Mouse (Mus musculus) monocyte, adult 2 months (primary cell): Measurements from ENCODE around the gene Pou6f1.
"Not testable (repeated sequence)": the region's sequence is repeated elsewhere in the genome, so short reads cannot be mapped to it uniquely, and the experiment has no call there.

Experiments
- DNase-seq, 2 experiments: peaks; one replicate each; pipeline ENCODE4 v3.0.0; 2022; ENCODE audit warnings: low spot score in 2 of 2, low read depth in 1 of 2

The Pou6f1 gene

GRCm38 (mm10) chr15:100577972-100578371, 21.8 kb downstream of the Pou6f1 start:
- DNase-seq, result no peak

DNA sequence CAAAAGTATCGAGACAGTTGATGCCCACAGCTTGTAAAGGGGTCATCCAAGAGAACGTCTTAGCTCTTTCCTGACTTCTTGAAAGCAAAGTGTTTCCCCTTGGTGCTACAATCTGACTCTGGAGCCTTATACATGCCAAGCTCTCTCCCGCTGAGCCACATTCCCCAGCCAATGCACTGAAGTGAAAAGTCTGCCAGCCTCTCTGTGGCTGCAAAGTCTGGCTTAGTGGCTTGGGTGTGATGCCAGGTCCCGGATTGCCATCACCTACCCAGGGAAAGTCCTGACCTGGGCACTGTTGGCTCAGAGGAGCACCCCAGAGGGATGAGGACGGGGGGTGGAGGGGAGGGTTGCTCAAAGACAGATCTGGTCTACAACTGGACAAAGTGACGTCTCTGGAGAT, 23.0 kb downstream of the Pou6f1 start:
- DNase-seq, result no peak

GRCm38 (mm10) chr15:100576392-100576791, 23.4 kb downstream of the Pou6f1 start:
- no peak for DNase-seq

- no peak for DNase-seq
These were observed 24.4 kb downstream of the Pou6f1 start for GRCm38 (mm10) chr15:100575366-100575765.

DNA sequence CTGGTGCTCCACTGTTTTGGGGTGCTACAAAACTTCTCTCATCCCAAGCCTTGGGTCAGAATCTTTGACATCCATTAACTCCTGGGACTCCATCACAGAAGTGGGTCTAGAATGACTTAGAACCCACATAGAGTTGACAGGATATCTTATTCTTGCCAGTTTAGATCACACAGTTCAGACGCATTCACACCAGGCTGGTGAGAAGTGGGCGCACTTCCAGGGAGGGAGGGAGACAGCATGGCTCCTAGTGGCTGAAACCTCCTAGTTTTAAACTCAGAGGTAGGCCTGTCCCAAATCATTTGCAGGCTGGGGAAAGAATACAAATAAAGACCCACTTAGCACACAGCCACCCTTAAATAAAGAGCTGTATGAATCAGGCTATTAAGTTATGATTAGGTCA, 25.4 kb downstream of the Pou6f1 start:
- no peak for DNase-seq

DNA sequence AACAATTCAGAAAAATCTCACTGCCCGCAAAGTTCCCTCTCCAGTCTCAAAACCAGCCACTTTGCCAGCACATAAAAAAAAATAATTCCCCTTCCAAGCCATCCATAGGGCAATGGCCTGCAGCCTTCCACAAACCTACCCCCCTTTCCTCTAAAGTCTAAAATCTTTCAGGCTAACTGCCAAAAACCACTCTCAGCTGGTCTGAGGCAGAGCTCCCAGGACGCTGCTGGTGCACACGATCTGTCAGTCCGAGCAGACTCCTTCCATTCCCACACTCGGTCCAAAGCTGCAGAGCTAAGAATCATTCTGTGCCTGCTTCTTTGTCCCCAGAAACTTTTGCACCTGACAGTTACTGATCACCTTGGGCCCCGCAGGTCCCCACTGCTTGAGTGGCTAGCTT, 25.8 kb downstream of the Pou6f1 start:
- DNase-seq, result no peak

- DNase-seq, result no peak
These were observed 30.5 kb downstream of the Pou6f1 start for GRCm38 (mm10) chr15:100569239-100569638.

DNA sequence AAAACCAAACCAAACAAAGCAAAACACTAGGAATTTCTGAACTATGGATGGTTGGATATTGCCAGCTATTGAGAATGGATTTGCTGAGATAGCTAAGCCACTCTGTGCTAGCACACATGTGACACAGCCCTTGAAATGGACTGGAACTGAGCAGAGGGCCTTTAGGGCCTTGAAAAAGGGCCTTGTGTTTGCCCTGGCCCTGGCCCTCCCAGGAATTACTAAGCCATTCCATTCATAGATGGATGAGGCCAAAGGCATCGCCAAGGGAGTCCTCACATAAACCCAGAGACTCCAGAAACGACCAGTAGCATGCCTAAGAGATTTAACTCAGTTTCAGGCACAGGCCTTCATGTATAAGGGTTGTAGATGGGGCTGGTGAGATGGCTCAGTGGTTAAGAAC, 33.3 kb downstream of the Pou6f1 start:
- no peak for DNase-seq

DNA sequence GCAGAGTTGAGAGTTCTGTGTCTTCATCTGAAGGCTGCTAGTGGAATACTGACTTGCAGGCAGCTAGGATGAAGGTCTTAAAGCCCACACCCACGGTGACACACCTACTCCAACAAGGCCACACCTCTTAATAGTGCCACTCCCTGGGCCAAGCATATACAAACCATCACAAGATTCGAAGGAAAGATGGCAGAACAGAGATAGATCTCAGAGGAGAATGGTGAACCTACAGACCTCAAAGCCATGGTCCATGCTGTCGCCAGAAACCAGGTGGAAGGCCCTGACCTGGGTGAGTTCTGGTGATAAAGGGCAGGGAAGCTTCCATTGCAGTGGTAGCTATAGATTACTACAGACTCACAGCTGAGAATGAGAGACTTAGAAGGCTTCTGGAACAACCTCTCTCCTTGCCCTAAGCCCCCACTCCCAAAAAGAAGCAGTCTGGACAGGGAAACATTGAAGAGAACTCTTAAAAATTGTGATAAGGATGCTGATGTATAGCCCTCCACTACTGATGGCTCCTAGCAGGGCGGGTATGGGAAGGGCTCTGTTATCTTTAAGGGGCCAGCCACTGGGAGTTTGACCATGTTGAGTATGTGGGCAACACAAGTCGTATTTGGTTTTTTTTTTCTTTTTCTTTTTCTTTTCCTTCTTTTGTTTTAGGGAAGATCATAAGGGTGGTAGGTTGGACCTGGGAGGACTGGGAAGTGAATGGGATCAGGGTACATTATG, 41.9 kb downstream of the Pou6f1 start:
- no peak for DNase-seq

DNA sequence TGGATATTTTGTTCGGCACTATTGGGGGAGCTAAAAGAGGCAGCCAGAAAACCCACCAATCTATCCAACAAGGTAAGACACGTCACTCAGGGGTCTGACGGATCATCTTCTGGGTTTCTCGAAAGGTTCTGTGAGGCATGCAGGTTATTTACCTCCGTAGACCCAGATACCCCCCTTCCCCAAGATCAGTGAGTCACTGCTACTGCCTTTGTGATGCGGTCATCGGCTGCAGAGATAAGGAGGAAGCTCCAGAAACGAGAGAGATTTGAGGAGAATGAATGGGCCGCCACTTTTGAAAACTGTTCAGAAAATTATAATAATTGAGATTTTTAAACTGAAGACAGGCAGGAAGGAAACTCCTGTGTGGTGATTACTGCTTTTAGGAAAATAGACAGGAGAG, 43.4 kb downstream of the Pou6f1 start:
- DNase-seq, result no peak

GRCm38 (mm10) chr15:100555965-100556364, 43.8 kb downstream of the Pou6f1 start:
- no peak for DNase-seq

- peak; percentile 81 to 93 for DNase-seq
These were observed 48.2 kb downstream of the Pou6f1 start, which contains the start of gene Tfcp2 for GRCm38 (mm10) chr15:100551326-100552307. Gene Tfcp2 (minus strand): TSS chr15:100552008.

DNA sequence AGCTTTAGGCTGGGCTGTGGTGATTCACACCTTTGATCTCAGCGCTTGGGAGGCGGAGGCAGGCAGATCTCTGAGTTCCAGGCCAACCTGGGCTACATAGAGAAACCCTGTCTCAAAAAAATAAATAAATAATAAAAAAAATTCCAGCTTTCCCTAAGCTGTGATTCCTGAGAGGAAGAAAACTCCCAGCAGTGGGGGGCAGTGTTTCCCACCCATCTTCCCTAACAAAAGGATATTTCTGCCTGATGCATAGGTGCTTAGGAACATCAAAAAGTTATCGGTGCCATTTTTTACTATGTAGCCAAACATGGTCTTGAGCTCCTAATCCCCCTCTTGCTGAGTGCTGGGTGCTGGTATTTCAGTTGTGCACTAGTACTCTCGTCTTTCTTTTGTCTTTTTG, 49.5 kb downstream of the Pou6f1 start:
- DNase-seq, result no peak

GRCm38 (mm10) chr15:100543651-100544030, 56.1 kb downstream of the Pou6f1 start:
- DNase-seq, result not testable (repeated sequence)

GRCm38 (mm10) chr15:100542876-100543650, 56.7 kb downstream of the Pou6f1 start:
- not testable (repeated sequence) for DNase-seq

- no peak for DNase-seq
These were observed 58.4 kb downstream of the Pou6f1 start for GRCm38 (mm10) chr15:100541426-100541825.

DNA sequence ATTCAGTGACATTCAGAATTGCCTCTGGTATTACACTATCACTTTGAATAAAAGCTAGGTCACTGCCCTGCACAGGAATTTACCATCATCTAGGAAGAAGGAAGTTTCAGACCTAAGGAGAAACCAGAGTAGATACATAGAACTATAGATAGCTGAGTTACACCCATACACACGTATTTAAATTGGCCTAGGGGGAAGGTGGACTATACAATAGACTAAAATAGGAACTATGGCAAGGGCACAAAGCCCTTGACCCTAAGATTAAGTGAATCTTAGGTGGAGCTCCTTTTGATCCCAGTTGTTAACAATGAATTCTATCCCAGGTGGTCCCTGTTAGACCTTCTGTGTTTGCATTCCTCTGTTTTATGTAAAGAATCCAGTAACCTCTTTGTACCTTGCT, 58.8 kb downstream of the Pou6f1 start:
- DNase-seq, result not testable (repeated sequence)

DNA sequence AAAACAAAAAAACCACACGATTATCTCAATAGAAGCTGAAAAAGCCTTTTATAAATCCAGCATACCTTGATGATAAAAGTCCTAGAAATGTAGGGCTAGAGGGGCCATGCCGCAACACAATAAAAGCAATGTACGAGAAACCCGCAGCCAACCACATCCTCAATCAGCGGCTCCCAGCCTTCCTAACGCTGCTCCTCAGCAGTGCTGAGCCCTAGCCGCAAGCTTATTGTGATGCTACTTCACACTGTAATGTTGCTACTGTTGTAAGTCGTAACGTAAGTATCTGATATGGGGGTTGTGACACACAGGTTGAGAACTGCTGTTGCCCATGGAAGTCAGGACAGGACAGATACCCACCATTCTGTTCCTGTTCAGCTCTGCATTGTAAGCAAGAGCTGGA, 60.4 kb downstream of the Pou6f1 start:
- no peak for DNase-seq

- DNase-seq, result no peak
These were observed 61.9 kb downstream of the Pou6f1 start for GRCm38 (mm10) chr15:100537913-100538312.

DNA sequence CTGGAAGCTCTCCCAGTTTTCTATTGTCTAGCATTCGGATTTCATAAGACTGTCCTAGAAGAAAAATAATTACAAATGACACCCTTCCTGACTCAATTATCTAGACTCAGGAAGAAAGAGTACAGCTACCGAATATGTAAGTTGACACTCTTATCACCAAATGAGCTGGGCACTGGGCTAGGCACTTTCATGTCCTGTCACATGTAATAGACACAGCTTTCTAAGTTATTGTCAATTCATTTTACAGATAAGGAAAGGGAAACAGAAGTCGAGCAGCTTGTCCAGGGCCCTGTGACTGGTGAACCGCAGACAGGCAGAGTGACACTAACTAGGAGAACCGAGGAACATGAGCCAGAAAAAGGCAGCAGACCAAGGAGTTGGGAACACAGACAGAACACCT, 71.9 kb downstream of the Pou6f1 start:
- DNase-seq, result no peak

DNA sequence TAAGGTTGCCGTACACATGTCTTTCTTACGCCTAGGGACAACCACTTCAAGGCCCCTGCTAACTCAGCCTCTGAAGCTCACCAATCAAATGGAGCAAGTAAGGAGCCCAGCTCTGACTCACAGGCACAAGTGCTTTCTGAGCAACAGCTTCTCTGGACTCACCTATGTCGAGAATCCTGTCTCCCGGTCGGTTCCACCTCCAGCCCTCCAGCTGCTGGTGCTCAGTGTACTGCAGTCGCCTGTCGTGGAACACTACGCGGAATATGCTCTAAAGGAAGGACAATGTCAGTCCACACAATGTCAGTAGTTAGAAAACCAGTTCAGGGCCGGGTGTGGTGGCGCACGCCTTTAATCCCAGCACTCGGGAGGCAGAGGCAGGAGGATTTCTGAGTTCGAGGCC, 74.4 kb downstream of the Pou6f1 start:
- no peak for DNase-seq
